Mouse (Mus musculus): ENCODE measurements around the gene Ccnc.

GRCm38 (mm10) chr4:21788903-21789302 is 61.4 kb downstream of the Ccnc start:
- TF ChIP-seq CTCF (IDR thresholded peaks at IDR 0.05; ENCODE audit: low read depth, low read length) = no peak
- TF ChIP-seq POLR2A (IDR thresholded peaks at IDR 0.05; ENCODE audit: extremely low read depth, insufficient read depth, low read length) = no peak

Data from liver, adult 2 months (tissue).